In the genomic region with DNA sequence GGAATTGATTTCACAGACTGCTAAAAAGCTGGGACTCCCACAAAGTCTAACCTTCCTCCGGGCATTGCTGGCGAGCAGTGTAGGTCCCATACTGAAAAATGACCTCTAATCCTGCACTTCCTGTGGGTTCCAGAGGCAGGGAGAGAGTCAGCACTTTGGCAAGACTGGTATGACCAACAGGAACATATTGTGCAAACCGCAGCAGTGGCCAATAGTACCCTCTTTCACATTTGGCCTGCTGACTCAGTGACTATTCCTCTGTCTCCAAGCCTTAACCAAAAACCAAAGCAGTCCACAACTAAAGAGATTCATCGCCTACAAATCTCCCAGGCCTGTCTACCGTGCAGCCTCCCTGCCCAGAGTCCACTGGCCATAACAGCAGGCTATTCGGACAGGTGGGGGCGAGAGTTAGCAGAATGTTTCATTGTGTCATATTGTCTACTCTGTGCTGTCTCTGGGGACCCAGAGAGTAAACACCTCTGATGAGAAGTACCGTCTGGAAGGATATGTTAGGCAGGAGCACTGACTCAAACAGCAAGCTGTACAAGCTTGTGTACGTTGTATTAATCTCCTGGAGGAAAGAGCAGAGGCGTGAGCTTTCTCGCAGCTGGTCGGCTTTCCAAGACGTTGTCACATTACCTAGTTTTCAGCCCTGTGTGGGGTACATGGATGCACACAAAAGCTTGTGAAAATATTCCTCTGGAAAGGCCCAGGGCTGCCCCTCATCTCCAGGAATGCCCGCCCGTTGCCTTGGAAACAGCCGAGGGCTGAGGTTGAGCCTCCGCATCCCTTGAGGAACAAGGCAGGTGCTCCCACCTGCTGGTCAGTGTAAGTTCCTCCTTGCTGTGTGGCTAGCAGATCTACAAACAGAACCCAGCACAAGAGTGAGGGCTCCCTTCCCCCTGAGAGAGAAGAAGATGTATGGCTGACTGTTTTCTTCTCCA, we compare ENCODE assay signal across 9 mouse cellular contexts. TPM values are rescaled to one million over a fixed set of nuclear protein-coding genes. Genes with fewer than 3 reads are reported as not detected.
DNase-seq lines count a peak whose midpoint lies in the region; ATAC-seq and TF ChIP-seq lines count a peak whose summit lies in the region.
"Had no signal": no experiment of that assay in that cellular context is flagged by ENCODE, and none has a peak within 500 bp of the region (broad histone marks: within the 10 kb centered on the region; RNA-seq: fewer than 3 reads in every experiment).

No protein-coding gene starts in this region.

- no peaks in the 10 kb centered on the region for H3K27me3 ChIP-seq in forebrain, postnatal 0 days (ENCODE audit: insufficient read depth, low read length)
- no peaks in the 10 kb centered on the region for H3K27me3 ChIP-seq in midbrain, embryonic 14.5 days (ENCODE audit: control insufficient read depth, insufficient read depth, low read length)
- H3K27me3 ChIP-seq: lung, embryonic 15.5 days had no signal

- peak; percentile 28 to 29 for DNase-seq in kidney, adult 8-10 months
- DNase-seq in kidney, adult 18-20 months: no peak
- DNase-seq in forebrain, postnatal 0 days: peak; percentile 50
- DNase-seq in left cerebral cortex, postnatal 36 days (ENCODE audit: low spot score in 2 of 2): peak; percentile 43 to 44
- peak; percentile 81 for DNase-seq in midbrain, embryonic 14.5 days
- DNase-seq in B cell, adult 2 months: no peak
- no peak for DNase-seq in T-cell, adult 2 months (ENCODE audit: low spot score)

- TF ChIP-seq CTCF in forebrain, postnatal 0 days (IDR thresholded peaks at IDR 0.05; ENCODE audit: low read depth): peak; percentile 48

- intact Hi-C loops in left cerebral cortex, postnatal 36 days (cut with DNase I): loop anchor here (5.0 to 10.0 kb wide), 2 partner anchors 333 to 415 kb away; partner anchors contain the start of gene Bach2

- no peaks in the 10 kb centered on the region for H3K9me3 ChIP-seq in forebrain, postnatal 0 days (ENCODE audit: low read length)
- no peaks in the 10 kb centered on the region for H3K9me3 ChIP-seq in midbrain, embryonic 14.5 days (ENCODE audit: control insufficient read depth, low read length)
- H3K9me3 ChIP-seq: lung, embryonic 15.5 days had no signal

- peak overlapping the region; percentile 2; the same call in 1 of the 2 replicates for H3K4me2 ChIP-seq in forebrain, postnatal 0 days (ENCODE audit: low read depth)
- H3K4me2 ChIP-seq in midbrain, embryonic 14.5 days (ENCODE audit: low read length): peak overlapping the region; percentile 22; the same call in 1 of the 2 replicates
- H3K4me2 ChIP-seq: lung, embryonic 15.5 days had no signal

- H3K4me3 ChIP-seq in brown adipose tissue, adult 24 weeks (ENCODE audit: insufficient read depth, low read depth, low read length): no peak overlapping the region
- no peak overlapping the region for H3K4me3 ChIP-seq in forebrain, postnatal 0 days (ENCODE audit: low read depth, low read length)
- H3K4me3 ChIP-seq in midbrain, embryonic 14.5 days (replicated peaks; ENCODE audit: low read depth, low read length): no peak overlapping the region
- H3K4me3 ChIP-seq: lung, embryonic 15.5 days had no signal

- peak; percentile 61 for ATAC-seq in forebrain, postnatal 0 days
- ATAC-seq in midbrain, embryonic 14.5 days (ENCODE audit: low FRiP score, low TSS enrichment): peak; percentile 76

- H3K27ac ChIP-seq in brown adipose tissue, adult 24 weeks (replicated peaks; ENCODE audit: low read depth, low read length): peak overlapping the region; percentile 31
- H3K27ac ChIP-seq in forebrain, postnatal 0 days (ENCODE audit: low read depth, low read length): peak overlapping the region; percentile 45
- H3K27ac ChIP-seq in midbrain, embryonic 14.5 days (replicated peaks; ENCODE audit: low read depth, low read length): peak overlapping the region; percentile 70
- H3K27ac ChIP-seq: lung, embryonic 15.5 days had no signal

- peak overlapping the region; percentile 31 for H3K9ac ChIP-seq in forebrain, postnatal 0 days
- peak overlapping the region; percentile 34 for H3K9ac ChIP-seq in midbrain, embryonic 14.5 days (replicated peaks; ENCODE audit: low read length)
- H3K9ac ChIP-seq: lung, embryonic 15.5 days had no signal

- H3K4me1 ChIP-seq in brown adipose tissue, adult 24 weeks (ENCODE audit: control insufficient read depth, insufficient read depth, insufficient read length, low read length): 0 out of 2 replicates have a peak, but pooled peaks cover 3% of the 10 kb centered on the region
- peaks cover 14% of the 10 kb centered on the region for H3K4me1 ChIP-seq in forebrain, postnatal 0 days (ENCODE audit: insufficient read depth)
- H3K4me1 ChIP-seq in midbrain, embryonic 14.5 days (ENCODE audit: control insufficient read depth, insufficient read depth, low read length): peaks cover 23% of the 10 kb centered on the region

- no peaks in the 10 kb centered on the region for H3K36me3 ChIP-seq in forebrain, postnatal 0 days (ENCODE audit: insufficient read depth)
- H3K36me3 ChIP-seq in midbrain, embryonic 14.5 days (ENCODE audit: control insufficient read depth, insufficient read depth, low read length): peaks cover 2% of the 10 kb centered on the region; the same call in 1 of the 2 replicates
- H3K36me3 ChIP-seq: lung, embryonic 15.5 days had no signal

- WGBS in forebrain, postnatal 0 days: 36% methylated on average over 17 of the region's 17 CpGs
- WGBS in midbrain, embryonic 14.5 days: 28% methylated on average over 17 of the region's 17 CpGs

RNA-seq across cellular contexts. Expression of gene Gja10, which starts 32.3 kb away (rescaled TPM):
- not detected in 2 replicates for polyA plus RNA-seq in brown adipose tissue, adult 24 weeks (2012; ENCODE audit: insufficient read depth, insufficient read length, missing spikeins)
- total RNA-seq in forebrain, postnatal 0 days (2014; rRNA removed): 0.14 TPM in 1 of 2 replicates, not detected in the other
- polyA plus RNA-seq in forebrain, postnatal 0 days (2015; fragmentation: Nextera tagmentation; extraction: Ambion mirVana): not detected in 2 replicates
- total RNA-seq in left cerebral cortex, postnatal 36 days (2021): not detected
- polyA plus RNA-seq in midbrain, embryonic 14.5 days (2014; fragmentation: Nextera tagmentation; extraction: Ambion mirVana): 0.14 TPM in 1 of 2 replicates, not detected in the other
- polyA plus RNA-seq: lung, embryonic 15.5 days had no signal

RNA-seq across cellular contexts. Expression of gene Casp8ap2, which starts 45.0 kb away (rescaled TPM):
- polyA plus RNA-seq in brown adipose tissue, adult 24 weeks (2012; ENCODE audit: insufficient read depth, insufficient read length, missing spikeins): 5.1 and 7.9 TPM in 2 replicates
- total RNA-seq in forebrain, postnatal 0 days (2014; rRNA removed): 22.9 and 25.1 TPM in 2 replicates
- polyA plus RNA-seq in forebrain, postnatal 0 days (2015; fragmentation: Nextera tagmentation; extraction: Ambion mirVana): 25.4 and 30.4 TPM in 2 replicates
- 10 to 100 TPM in 1 of 2 experiments, 1 to 10 TPM in 1; 8.4 to 11.7 TPM for total RNA-seq in left cerebral cortex, postnatal 36 days (2021)
- 41.3 and 44.9 TPM in 2 replicates for polyA plus RNA-seq in midbrain, embryonic 14.5 days (2014; fragmentation: Nextera tagmentation; extraction: Ambion mirVana)

Comparison
In these comparisons a context has a peak if more than half of its experiments do, and no peak if none do; other contexts are left out.
1. DNase-seq: peak in kidney, adult 8-10 months (2 of 2), forebrain, postnatal 0 days (single experiment), left cerebral cortex, postnatal 36 days (2 of 2) and midbrain, embryonic 14.5 days (single experiment); none in kidney, adult 18-20 months (single experiment), B cell, adult 2 months (0 of 2) and T-cell, adult 2 months (single experiment).
2. Peak in every context shown above with its lines, with median percentiles within 50 percentile points of each other: H3K27ac ChIP-seq.